Mouse (Mus musculus): ENCODE measurements around the gene Ghsr.
A peak's percentile ranks its signal among the peaks of the same experiment; 100 is the strongest.

Gene Ghsr

GRCm38 (mm10) chr3:27371276-27371621 is at the start of gene Ghsr:
Ghsr (plus strand) TSS chr3:27371351.
- DNase-seq: no peak

- DNase-seq: no peak
Measured at GRCm38 (mm10) chr3:27322591-27322990, 48.6 kb upstream of the Ghsr start.

GRCm38 (mm10) chr3:27323551-27323950 is 47.6 kb upstream of the Ghsr start:
- DNase-seq: peak; percentile 74

- DNase-seq: peak; percentile 79
Measured at GRCm38 (mm10) chr3:27326633-27327191, 44.4 kb upstream of the Ghsr start.

GRCm38 (mm10) chr3:27330706-27331105 is 40.4 kb upstream of the Ghsr start:
- DNase-seq: no peak

- peak; percentile 72 for DNase-seq
Measured at GRCm38 (mm10) chr3:27338437-27338836, 32.7 kb upstream of the Ghsr start.

GRCm38 (mm10) chr3:27338887-27339286 is 32.3 kb upstream of the Ghsr start:
- peak; percentile 58 for DNase-seq

- no peak for DNase-seq
Measured at GRCm38 (mm10) chr3:27340757-27341156, 30.4 kb upstream of the Ghsr start.

- DNase-seq: no peak
Measured at GRCm38 (mm10) chr3:27342462-27342861, 28.7 kb upstream of the Ghsr start.

GRCm38 (mm10) chr3:27345526-27345925 is 25.6 kb upstream of the Ghsr start:
- DNase-seq: peak; percentile 45

- no peak for DNase-seq
Measured at GRCm38 (mm10) chr3:27348462-27348861, 22.7 kb upstream of the Ghsr start.

- peak; percentile 88 for DNase-seq
Measured at GRCm38 (mm10) chr3:27351105-27351504, 20.0 kb upstream of the Ghsr start.

GRCm38 (mm10) chr3:27359100-27359720 is 11.9 kb upstream of the Ghsr start:
- no peak for DNase-seq

- peak; percentile 65 for DNase-seq
Measured at GRCm38 (mm10) chr3:27370125-27370524, 1.0 kb upstream of the Ghsr start.

- no peak for DNase-seq
Measured at GRCm38 (mm10) chr3:27370582-27371275, 422 bp upstream of the Ghsr start.

- no peak for DNase-seq
Measured at GRCm38 (mm10) chr3:27371725-27372650, 837 bp downstream of the Ghsr start.

GRCm38 (mm10) chr3:27374396-27374795 is 3.2 kb downstream of the Ghsr start:
- DNase-seq: no peak

- DNase-seq: no peak
Measured at GRCm38 (mm10) chr3:27377935-27378334, 6.8 kb downstream of the Ghsr start.

- DNase-seq: no peak
Measured at GRCm38 (mm10) chr3:27384836-27385235, 13.7 kb downstream of the Ghsr start.

- DNase-seq: no peak
Measured at GRCm38 (mm10) chr3:27389923-27390322, 18.8 kb downstream of the Ghsr start.

- peak; percentile 16 for DNase-seq
Measured at GRCm38 (mm10) chr3:27400996-27401395, 29.8 kb downstream of the Ghsr start.

- no peak for DNase-seq
Measured at GRCm38 (mm10) chr3:27406440-27406839, 35.3 kb downstream of the Ghsr start.

GRCm38 (mm10) chr3:27408564-27408963 is 37.4 kb downstream of the Ghsr start:
- no peak for DNase-seq

Measured in kidney, postnatal 14 days (tissue).